Mouse (Mus musculus) myocyte (in vitro differentiated cells): ENCODE results near the gene Ccdc114. TPM values are rescaled to one million over a fixed set of nuclear protein-coding genes. Genes with fewer than 3 reads are reported as not detected.

Experiments
- H3K27me3 ChIP-seq: one replicate; pipeline ENCODE4 v1.6.1; 2011; ENCODE audit not compliant: control insufficient read depth, insufficient read depth, insufficient read length
- H3K36me3 ChIP-seq: one replicate; pipeline ENCODE4 v1.6.1; 2011; ENCODE audit not compliant: control insufficient read depth, insufficient read depth
- H3K4me2 ChIP-seq: one replicate; pipeline ENCODE4 v1.6.1; 2011; ENCODE audit warnings: low read depth, control low read depth
- H3K4me3 ChIP-seq: one replicate; pipeline ENCODE4 v1.5.1; 2011; ENCODE audit warnings: mild to moderate bottlenecking, control low read depth, moderate library complexity
- H3K79me2 ChIP-seq: one replicate; pipeline ENCODE4 v1.6.1; 2011; ENCODE audit not compliant: control insufficient read depth, insufficient read depth
- H3ac ChIP-seq: one replicate; pipeline ENCODE4 v1.6.1; 2011; ENCODE audit not compliant: control insufficient read depth, insufficient read length
- CEBPB ChIP-seq: IDR thresholded peaks from 2 replicates; pipeline ENCODE4 v1.6.1; 2011; ENCODE audit warnings: mild to moderate bottlenecking, moderate library complexity; ENCODE audit not compliant: poor library complexity, insufficient read depth, severe bottlenecking
- E2F4 ChIP-seq: IDR thresholded peaks from one replicate; pipeline ENCODE4 v1.6.1; 2011; ENCODE audit warnings: mild to moderate bottlenecking, control low read depth, moderate library complexity; ENCODE audit not compliant: insufficient read depth
- MAX ChIP-seq: IDR thresholded peaks from one replicate; pipeline ENCODE4 v1.6.1; 2011; ENCODE audit warnings: low read depth, mild to moderate bottlenecking, control low read depth
- MYOD1 ChIP-seq, 3 experiments: IDR thresholded peaks; one replicate each; pipeline ENCODE4 v1.6.1; 2011; ENCODE audit warnings: control low read depth in 2 of 3, low read depth in 2 of 3, mild to moderate bottlenecking in 2 of 3, moderate library complexity in 1 of 3; ENCODE audit not compliant: insufficient read length in 2 of 3, control insufficient read depth in 1 of 3
- MYOG ChIP-seq, 3 experiments: IDR thresholded peaks; one replicate each; pipeline ENCODE4 v1.6.1; 2011; ENCODE audit warnings: control low read depth in 2 of 3, low read depth in 2 of 3, mild to moderate bottlenecking in 2 of 3; ENCODE audit not compliant: insufficient read length in 2 of 3, control insufficient read depth in 1 of 3, insufficient read depth in 1 of 3
- POLR2A ChIP-seq: IDR thresholded peaks from one replicate; pipeline ENCODE4 v1.6.1; 2011; ENCODE audit warnings: low read depth, mild to moderate bottlenecking, control low read depth, moderate library complexity; ENCODE audit not compliant: insufficient read length
- POLR2AphosphoS2 ChIP-seq: IDR thresholded peaks from one replicate; pipeline ENCODE4 v1.6.1; 2011; ENCODE audit warnings: low read depth, control low read depth; ENCODE audit not compliant: insufficient read length
- REST ChIP-seq: IDR thresholded peaks from one replicate; pipeline ENCODE4 v1.6.1; 2011; ENCODE audit warnings: mild to moderate bottlenecking, control low read depth, moderate library complexity; ENCODE audit not compliant: insufficient read depth, insufficient read length
- SRF ChIP-seq: IDR thresholded peaks from one replicate; pipeline ENCODE4 v1.6.1; 2011; ENCODE audit warnings: low read depth; ENCODE audit not compliant: control insufficient read depth, insufficient read length
- TCF12 ChIP-seq: IDR thresholded peaks from one replicate; pipeline ENCODE4 v1.6.1; 2011; ENCODE audit warnings: mild to moderate bottlenecking, control low read depth; ENCODE audit not compliant: poor library complexity, insufficient read depth, severe bottlenecking
- TCF3 ChIP-seq: IDR thresholded peaks from one replicate; pipeline ENCODE4 v1.6.1; 2011; ENCODE audit warnings: low read depth, control low read depth; ENCODE audit not compliant: insufficient read length
- USF1 ChIP-seq: IDR thresholded peaks from one replicate; pipeline ENCODE4 v1.6.1; 2011; ENCODE audit warnings: low read depth, mild to moderate bottlenecking, control low read depth, moderate library complexity
- polyA plus RNA-seq: library from polyadenylated mRNA; unstranded; fragments of >200 nt; fragmentation: generic; extraction: Trizol; gene quantifications from one replicate; pipeline ENCODE4 v1.2.1, GENCODE M21; 2012; ENCODE audit warnings: missing spikeins

Ccdc114 gene
- polyA plus RNA-seq, 1 experiment: 1.0 TPM

GRCm38 (mm10) chr7:45917004-45917704 is 6.7 kb upstream of the Ccdc114 start:
- H3K4me2 ChIP-seq: peak overlapping the region; percentile 99
- no peaks in the 10 kb centered on the region for H3K36me3 ChIP-seq
- peaks cover 15% of the 10 kb centered on the region for H3K79me2 ChIP-seq
- no peak overlapping the region for H3ac ChIP-seq
- TF ChIP-seq POLR2A (no peak), REST (no peak), SRF (no peak), MYOD1 (IDR thresholded peaks at IDR 0.05; ENCODE audit: control insufficient read depth in 1 of 3, insufficient read length in 2 of 3, low read depth in 2 of 3) (peak in 1 of 3 experiments; percentile 1), POLR2AphosphoS2 (peak; percentile 59), CEBPB (no peak)
- H3K27me3 ChIP-seq: no peaks in the 10 kb centered on the region
- no peak overlapping the region for H3K4me3 ChIP-seq

GRCm38 (mm10) chr7:45917926-45918325 is 5.9 kb upstream of the Ccdc114 start:
- no peak overlapping the region for H3K4me3 ChIP-seq
- H3K4me2 ChIP-seq: peak overlapping the region; percentile 99
- no peaks in the 10 kb centered on the region for H3K27me3 ChIP-seq
- no peaks in the 10 kb centered on the region for H3K36me3 ChIP-seq
- TF ChIP-seq TCF12: no peak
- TF ChIP-seq E2F4: no peak
- TF ChIP-seq POLR2A: no peak
- TF ChIP-seq MAX: no peak
- no peak for TF ChIP-seq POLR2AphosphoS2
- no peak for TF ChIP-seq MYOD1 (IDR thresholded peaks at IDR 0.05; ENCODE audit: control insufficient read depth in 1 of 3, insufficient read length in 2 of 3, low read depth in 2 of 3)
- peaks cover 15% of the 10 kb centered on the region for H3K79me2 ChIP-seq
- H3ac ChIP-seq: no peak overlapping the region

GRCm38 (mm10) chr7:45919083-45919671 is 4.7 kb upstream of the Ccdc114 start:
- Histone ChIP-seq H3ac (peak overlapping the region; percentile 50), H3K36me3 (no peaks in the 10 kb centered on the region), H3K79me2 (peaks cover 15% of the 10 kb centered on the region), H3K27me3 (no peaks in the 10 kb centered on the region), H3K4me2 (peak overlapping the region; percentile 99), H3K4me3 (peak overlapping the region; percentile 54)
- no peak for TF ChIP-seq MAX
- no peak for TF ChIP-seq E2F4
- TF ChIP-seq USF1: no peak
- TF ChIP-seq MYOG (IDR thresholded peaks at IDR 0.05; ENCODE audit: control insufficient read depth in 1 of 3, insufficient read depth in 1 of 3, insufficient read length in 2 of 3, low read depth in 2 of 3): peak in 1 of 3 experiments; percentile 13
- peak in 1 of 3 experiments; percentile 45 for TF ChIP-seq MYOD1 (IDR thresholded peaks at IDR 0.05; ENCODE audit: control insufficient read depth in 1 of 3, insufficient read length in 2 of 3, low read depth in 2 of 3)
- peak; percentile 35 for TF ChIP-seq POLR2A
- TF ChIP-seq REST: no peak
- no peak for TF ChIP-seq POLR2AphosphoS2
- no peak for TF ChIP-seq TCF12
- TF ChIP-seq CEBPB: no peak

- TF ChIP-seq MYOG (IDR thresholded peaks at IDR 0.05; ENCODE audit: control insufficient read depth in 1 of 3, insufficient read depth in 1 of 3, insufficient read length in 2 of 3, low read depth in 2 of 3) (no peak), USF1 (no peak), TCF3 (no peak), POLR2AphosphoS2 (no peak), CEBPB (no peak), MAX (no peak), REST (no peak), POLR2A (no peak), E2F4 (no peak), MYOD1 (IDR thresholded peaks at IDR 0.05; ENCODE audit: control insufficient read depth in 1 of 3, insufficient read length in 2 of 3, low read depth in 2 of 3) (no peak), TCF12 (no peak), SRF (no peak)
Observed at GRCm38 (mm10) chr7:45919761-45920160, 4.1 kb upstream of the Ccdc114 start.

More at GRCm38 (mm10) chr7:45919761-45920160, 4.1 kb upstream of the Ccdc114 start:
- peak overlapping the region; percentile 50 for H3ac ChIP-seq
- no peaks in the 10 kb centered on the region for H3K27me3 ChIP-seq
- H3K4me2 ChIP-seq: peak overlapping the region; percentile 99
- H3K36me3 ChIP-seq: no peaks in the 10 kb centered on the region
- peak overlapping the region; percentile 54 for H3K4me3 ChIP-seq
- peaks cover 15% of the 10 kb centered on the region for H3K79me2 ChIP-seq
